Mouse (Mus musculus) lung, embryonic 15.5 days (tissue): ENCODE data around the gene Slc7a6. TPM values are rescaled to one million over a fixed set of nuclear protein-coding genes. Genes with fewer than 3 reads are reported as not detected.

ENCODE experiments used
- ATAC-seq: fragments of 200-750 bp; cut with Nextera tagmentation; 2 replicates; pipeline ENCODE4 v1.8.0; 2017; ENCODE audit warnings: moderate number of reproducible peaks, borderline replicate concordance; ENCODE audit not compliant: low FRiP score, low TSS enrichment; ENCODE audit errors: extremely low read depth
- H3K27ac ChIP-seq: fragments of 300-500 bp; sonication (generic); 2 replicates; pipeline ENCODE4 v1.5.1; 2015; ENCODE audit warnings: moderate library complexity, mild to moderate bottlenecking, inconsistent platforms
- H3K27me3 ChIP-seq: fragments of 300-500 bp; sonication (generic); 2 replicates; pipeline ENCODE4 v1.6.1; 2015; ENCODE audit warnings: inconsistent platforms
- H3K36me3 ChIP-seq: fragments of 300-500 bp; sonication (generic); 2 replicates; pipeline ENCODE4 v1.6.1; 2015; ENCODE audit warnings: inconsistent platforms
- H3K4me1 ChIP-seq: fragments of 300-500 bp; sonication (generic); 2 replicates; pipeline ENCODE4 v1.6.1; 2015; ENCODE audit warnings: inconsistent platforms
- H3K4me2 ChIP-seq: fragments of 300-500 bp; sonication (generic); 2 replicates; pipeline ENCODE4 v1.6.1; 2015; ENCODE audit warnings: inconsistent platforms, mild to moderate bottlenecking, moderate library complexity
- H3K4me3 ChIP-seq: fragments of 300-500 bp; sonication (generic); 2 replicates; pipeline ENCODE4 v1.5.1; 2015; ENCODE audit warnings: mild to moderate bottlenecking, inconsistent platforms
- H3K9ac ChIP-seq: fragments of 300-500 bp; sonication (generic); 2 replicates; pipeline ENCODE4 v1.6.1; 2015; ENCODE audit warnings: inconsistent platforms
- H3K9me3 ChIP-seq: fragments of 300-500 bp; sonication (generic); 2 replicates; pipeline ENCODE4 v1.6.1; 2016; ENCODE audit warnings: inconsistent platforms
- WGBS: fragments of 180-500 bp; shearing (Covaris S2); methylation state at CpG from one replicate; pipeline ENCODE4 v1.1.7; 2015; 5-methylcytosine and 5-hydroxymethylcytosine counted together
- polyA plus RNA-seq: library from polyadenylated mRNA; unstranded; fragments of >200 nt; fragmentation: Nextera tagmentation; extraction: Ambion mirVana; gene quantifications from 2 replicates; pipeline ENCODE4 v1.2.1, GENCODE M21; 2015

The Slc7a6 gene
- polyA plus RNA-seq, 1 experiment from 2014 or later, result 57.6 TPM

GRCm38 (mm10) chr8:106237106-106237505 lies 68.4 kb downstream of the Slc7a6 start:
- Histone ChIP-seq H3K4me1 (no peaks in the 10 kb centered on the region), H3K36me3 (peaks cover 25% of the 10 kb centered on the region), H3K27me3 (no peaks in the 10 kb centered on the region), H3K9me3 (no peaks in the 10 kb centered on the region), H3K9ac (no peak overlapping the region), H3K27ac (no peak overlapping the region), H3K4me3 (no peak overlapping the region), H3K4me2 (no peak overlapping the region)
- no peak for ATAC-seq
- WGBS, result 85% methylated on average over 5 of the region's 5 CpGs

Other genes with a start within 250 kb of the Slc7a6 start
- 0.86 and 1.0 TPM in 2 replicates for gene Ctrl, start 235.0 kb upstream of the Slc7a6 start, polyA plus RNA-seq
- 43.9 and 51.7 TPM in 2 replicates for gene Psmb10, start 230.4 kb upstream of the Slc7a6 start, polyA plus RNA-seq
- gene Lcat, start 225.5 kb upstream of the Slc7a6 start, polyA plus RNA-seq, result 1.2 and 1.9 TPM in 2 replicates
- 37.1 and 37.7 TPM in 2 replicates for gene Slc12a4, start 202.8 kb upstream of the Slc7a6 start, polyA plus RNA-seq
- gene Dpep3, start 189.4 kb upstream of the Slc7a6 start, polyA plus RNA-seq, result not detected in 2 replicates
- gene Dus2, start 177.5 kb upstream of the Slc7a6 start, polyA plus RNA-seq, result 19.9 and 20.9 TPM in 2 replicates
- 0.24 TPM in 1 of 2 replicates, not detected in the other for gene Dpep2nb, start 162.9 kb upstream of the Slc7a6 start, polyA plus RNA-seq
- gene Ddx28, start 157.0 kb upstream of the Slc7a6 start, polyA plus RNA-seq, result 16.6 and 17.3 TPM in 2 replicates
- 6.6 and 8.2 TPM in 2 replicates for gene Nfatc3, start 110.0 kb upstream of the Slc7a6 start, polyA plus RNA-seq
- gene Esrp2, start 31.9 kb upstream of the Slc7a6 start, polyA plus RNA-seq, result 43.6 and 44.1 TPM in 2 replicates
- 12.7 and 13.7 TPM in 2 replicates for gene Pla2g15, start 18.5 kb upstream of the Slc7a6 start, polyA plus RNA-seq
- 33.4 and 36.0 TPM in 2 replicates for gene Slc7a6os, start 42.1 kb downstream of the Slc7a6 start, polyA plus RNA-seq
- 46.3 and 46.5 TPM in 2 replicates for gene Prmt7, start 42.1 kb downstream of the Slc7a6 start, polyA plus RNA-seq
- gene Smpd3, start 169.1 kb downstream of the Slc7a6 start, polyA plus RNA-seq, result 1.0 and 1.3 TPM in 2 replicates
- gene Zfp90, start 246.5 kb downstream of the Slc7a6 start, polyA plus RNA-seq, result 16.5 and 17.5 TPM in 2 replicates